In genomic region chr1:164366156-164367128, GRCm38 (mm10) we compare ENCODE assay signal across 9 mouse cellular contexts. TPM values are rescaled to one million over a fixed set of nuclear protein-coding genes. Genes with fewer than 3 reads are reported as not detected.
DNase-seq lines count a peak whose midpoint lies in the region; ATAC-seq and TF ChIP-seq lines count a peak whose summit lies in the region.
"Had no signal": no experiment of that assay in that cellular context is flagged by ENCODE, and none has a peak within 500 bp of the region (broad histone marks: within the 10 kb centered on the region; RNA-seq: fewer than 3 reads in every experiment).

No protein-coding gene starts in this region.

- H3K4me3 ChIP-seq in G1E (ENCODE audit: low read depth, low read length): no peak overlapping the region
- H3K4me3 ChIP-seq in forebrain, postnatal 0 days (ENCODE audit: low read depth, low read length): no peak overlapping the region
- H3K4me3 ChIP-seq in hindbrain, embryonic 10.5 days: no peak overlapping the region
- H3K4me3 ChIP-seq in lung, adult 2 months (replicated peaks; ENCODE audit: extremely low read depth, low read depth, low read length): no peak overlapping the region
- H3K4me3 ChIP-seq: megakaryocyte, embryonic 14.5 days had no signal

- H3K36me3 ChIP-seq in G1E (replicated peaks): peaks cover 20% of the 10 kb centered on the region
- H3K36me3 ChIP-seq in forebrain, postnatal 0 days (ENCODE audit: insufficient read depth): no peaks in the 10 kb centered on the region
- 0 out of 2 replicates have a peak, but pooled peaks cover 10% of the 10 kb centered on the region for H3K36me3 ChIP-seq in hindbrain, embryonic 10.5 days

- no peak overlapping the region for H3K27ac ChIP-seq in forebrain, postnatal 0 days (ENCODE audit: low read depth, low read length)
- H3K27ac ChIP-seq in hindbrain, embryonic 10.5 days: no peak overlapping the region

- H3K9me3 ChIP-seq in G1E (replicated peaks): no peaks in the 10 kb centered on the region
- no peaks in the 10 kb centered on the region for H3K9me3 ChIP-seq in forebrain, postnatal 0 days (ENCODE audit: low read length)
- H3K9me3 ChIP-seq in hindbrain, embryonic 10.5 days: no peaks in the 10 kb centered on the region
- H3K9me3 ChIP-seq: megakaryocyte, embryonic 14.5 days had no signal

- no peaks in the 10 kb centered on the region for H3K27me3 ChIP-seq in G1E (ENCODE audit: insufficient read depth, low read length)
- no peaks in the 10 kb centered on the region for H3K27me3 ChIP-seq in forebrain, postnatal 0 days (ENCODE audit: insufficient read depth, low read length)
- H3K27me3 ChIP-seq in hindbrain, embryonic 10.5 days (ENCODE audit: insufficient read depth, poor library complexity, severe bottlenecking): no peaks in the 10 kb centered on the region
- H3K27me3 ChIP-seq: megakaryocyte, embryonic 14.5 days had no signal

- H3K4me1 ChIP-seq in G1E (ENCODE audit: insufficient read depth, low read depth, low read length): peaks cover 4% of the 10 kb centered on the region; the same call in 1 of the 2 replicates
- H3K4me1 ChIP-seq in forebrain, postnatal 0 days (ENCODE audit: insufficient read depth): no peaks in the 10 kb centered on the region
- peaks cover 9% of the 10 kb centered on the region; the same call in 1 of the 2 replicates for H3K4me1 ChIP-seq in hindbrain, embryonic 10.5 days (replicated peaks)
- H3K4me1 ChIP-seq in lung, adult 2 months (ENCODE audit: control insufficient read depth, insufficient read depth, low read length): no peaks in the 10 kb centered on the region
- H3K4me1 ChIP-seq: megakaryocyte, embryonic 14.5 days had no signal

- H3K9ac ChIP-seq in forebrain, postnatal 0 days: no peak overlapping the region

- peak; percentile 2 for DNase-seq in G1E (ENCODE audit: low spot score)
- DNase-seq in cerebellum, adult 18-20 months: peak; percentile 73 to 76
- DNase-seq in forebrain, postnatal 0 days: peak; percentile 72
- peak; percentile 67 for DNase-seq in hindbrain, embryonic 10.5 days (ENCODE audit: low spot score)
- peak; percentile 60 to 82 for DNase-seq in layer of hippocampus, adult 8-10 months (ENCODE audit: low spot score in 2 of 2)
- DNase-seq in lung, adult 2 months: peak; percentile 66
- DNase-seq in ovary, adult 18-20 months (ENCODE audit: low spot score): peak; percentile 12
- peak; percentile 51 to 54 for DNase-seq in thymus, adult 18-20 months

- 70% methylated on average over 12 of the region's 12 CpGs for WGBS in forebrain, postnatal 0 days
- 76% methylated on average over 12 of the region's 12 CpGs for WGBS in hindbrain, embryonic 10.5 days
- 73% methylated on average over 12 of the region's 12 CpGs for WGBS in lung, adult 2 months

- H3K4me2 ChIP-seq in forebrain, postnatal 0 days (ENCODE audit: low read depth): no peak overlapping the region

- ATAC-seq in G1E (ENCODE audit: extremely low read depth, insufficient number of reproducible peaks, low FRiP score, poor library complexity, severe bottlenecking): peak; percentile 75
- ATAC-seq in forebrain, postnatal 0 days: peak; percentile 80

- no peak for TF ChIP-seq POLR2A in lung, adult 2 months (IDR thresholded peaks at IDR 0.05; ENCODE audit: borderline replicate concordance, extremely low read depth, low read depth, low read length)

- 0 out of 2 replicates have a peak, but pooled peaks have one; percentile 40 for TF ChIP-seq CTCF in G1E (IDR thresholded peaks at IDR 0.05; ENCODE audit: low read depth, low read length)
- peak; percentile 82 for TF ChIP-seq CTCF in forebrain, postnatal 0 days (IDR thresholded peaks at IDR 0.05; ENCODE audit: low read depth)
- peak; percentile 87 for TF ChIP-seq CTCF in lung, adult 2 months (IDR thresholded peaks at IDR 0.05; ENCODE audit: insufficient read depth, low read length)

RNA-seq across cellular contexts. Expression of gene Blzf1, which starts 59.2 kb away (rescaled TPM):
- total RNA-seq in G1E (2014; fragmentation: Nextera tagmentation) (25.7 and 30.6 TPM in 2 replicates), G1E (2017) (25.9 and 33.4 TPM in 2 replicates)
- polyA plus RNA-seq in G1E (2012): 1.8 and 2.2 TPM in 2 replicates
- 17.5 and 21.5 TPM in 2 replicates for total RNA-seq in forebrain, postnatal 0 days (2014; rRNA removed)
- 16.1 and 22.3 TPM in 2 replicates for polyA plus RNA-seq in forebrain, postnatal 0 days (2015; fragmentation: Nextera tagmentation; extraction: Ambion mirVana)
- polyA plus RNA-seq in hindbrain, embryonic 10.5 days (2016; fragmentation: Nextera tagmentation; extraction: Ambion mirVana): 26.2 and 26.4 TPM in 2 replicates
- total RNA-seq in layer of hippocampus, adult 8-10 months (2022): 10 to 100 TPM; 21.5 to 24.6 (median 21.8) TPM
- 3.3 and 6.0 TPM in 2 replicates for polyA plus RNA-seq in lung, adult 2 months (2012; rRNA removed)

Comparison
In these comparisons a context has a peak if more than half of its experiments do, and no peak if none do; other contexts are left out.
1. DNase-seq: peak in every context shown above with its lines; median percentile 74 in cerebellum, adult 18-20 months; 72 in forebrain, postnatal 0 days; 71 in layer of hippocampus, adult 8-10 months; 67 in hindbrain, embryonic 10.5 days; 66 in lung, adult 2 months; 52 in thymus, adult 18-20 months; 12 in ovary, adult 18-20 months; 2 in G1E.